Mouse (Mus musculus): ENCODE results near the gene 4921517D22Rik. TPM values are rescaled to one million over a fixed set of nuclear protein-coding genes. Genes with fewer than 3 reads are reported as not detected.

4921517D22Rik gene
- polyA plus RNA-seq, 1 experiment from 2014 or later = not detected

GRCm38 (mm10) chr13:59654465-59654864, 39.4 kb downstream of the 4921517D22Rik start:
- no peaks in the 10 kb centered on the region for H3K27me3 ChIP-seq (ENCODE audit: insufficient read depth, poor library complexity, severe bottlenecking)
- peak overlapping the region; percentile 59 for H3K27ac ChIP-seq
- H3K4me3 ChIP-seq = no peak overlapping the region
- DNase-seq (ENCODE audit: low spot score) = no peak
- H3K4me1 ChIP-seq (replicated peaks) = peaks cover 81% of the 10 kb centered on the region
- peaks cover 89% of the 10 kb centered on the region for H3K36me3 ChIP-seq
- peaks cover 13% of the 10 kb centered on the region for H3K9me3 ChIP-seq
- 96% methylated on average over 5 of the region's 5 CpGs for WGBS

DNA sequence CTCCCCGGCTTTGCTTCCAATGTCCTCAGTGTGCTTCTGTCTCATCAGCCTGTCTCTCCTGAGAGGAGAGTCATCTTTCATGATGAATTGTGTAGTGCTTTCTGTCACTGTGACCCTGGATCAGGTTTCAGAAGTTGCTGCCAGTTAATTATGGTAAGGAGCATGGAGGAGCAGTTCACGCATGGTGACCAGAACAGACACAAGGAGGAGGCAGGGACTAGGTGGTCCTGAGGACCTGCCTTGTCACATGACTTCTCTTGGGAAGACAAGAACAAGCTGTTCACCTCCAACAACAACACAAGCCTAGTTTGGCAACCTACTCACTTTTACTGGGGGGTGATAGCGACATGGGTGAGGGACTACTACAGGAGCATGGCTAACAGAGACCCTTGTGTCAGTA, 40.8 kb downstream of the 4921517D22Rik start:
- no peak overlapping the region for H3K4me3 ChIP-seq
- H3K9me3 ChIP-seq = peaks cover 3% of the 10 kb centered on the region
- 64% methylated on average over 3 of the region's 3 CpGs for WGBS
- DNase-seq (ENCODE audit: low spot score) = no peak
- H3K27ac ChIP-seq = peak overlapping the region; percentile 59
- H3K27me3 ChIP-seq (ENCODE audit: insufficient read depth, poor library complexity, severe bottlenecking) = no peaks in the 10 kb centered on the region
- peaks cover 89% of the 10 kb centered on the region for H3K36me3 ChIP-seq
- H3K4me1 ChIP-seq (replicated peaks) = peaks cover 71% of the 10 kb centered on the region

GRCm38 (mm10) chr13:59652651-59653050, 41.3 kb downstream of the 4921517D22Rik start:
- no peak overlapping the region for H3K4me3 ChIP-seq
- DNase-seq (ENCODE audit: low spot score) = peak; percentile 38
- peaks cover 66% of the 10 kb centered on the region for H3K4me1 ChIP-seq (replicated peaks)
- peaks cover 89% of the 10 kb centered on the region for H3K36me3 ChIP-seq
- H3K9me3 ChIP-seq = no peaks in the 10 kb centered on the region
- WGBS = 48% methylated on average over 5 of the region's 5 CpGs
- peak overlapping the region; percentile 59 for H3K27ac ChIP-seq
- no peaks in the 10 kb centered on the region for H3K27me3 ChIP-seq (ENCODE audit: insufficient read depth, poor library complexity, severe bottlenecking)

DNA sequence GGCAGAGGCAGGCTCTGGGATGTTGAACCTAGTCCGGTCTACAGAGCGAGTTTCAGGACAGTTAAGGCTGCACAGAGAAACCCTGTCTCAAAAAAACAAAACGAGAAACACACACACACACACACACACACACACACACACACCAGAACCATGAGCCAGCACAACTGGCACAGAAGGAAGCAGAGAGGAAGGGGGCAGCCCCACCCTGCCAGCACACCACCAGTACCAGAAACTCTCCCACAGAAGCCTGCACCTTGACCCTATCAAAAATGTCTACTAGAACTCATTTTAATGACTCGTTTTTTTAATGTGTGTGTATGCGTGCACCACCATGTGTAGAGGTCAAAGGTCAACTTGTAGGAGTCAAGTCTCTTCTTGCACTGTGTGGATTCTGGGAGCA, 44.1 kb downstream of the 4921517D22Rik start:
- Histone ChIP-seq H3K27ac (no peak overlapping the region), H3K9me3 (no peaks in the 10 kb centered on the region), H3K4me3 (no peak overlapping the region), H3K36me3 (peaks cover 97% of the 10 kb centered on the region), H3K27me3 (ENCODE audit: insufficient read depth, poor library complexity, severe bottlenecking) (no peaks in the 10 kb centered on the region), H3K4me1 (replicated peaks) (peaks cover 50% of the 10 kb centered on the region)
- no peak for DNase-seq (ENCODE audit: low spot score)
- 83% methylated on average over 5 of the region's 5 CpGs for WGBS

GRCm38 (mm10) chr13:59648598-59648997, 45.3 kb downstream of the 4921517D22Rik start:
- Histone ChIP-seq H3K27me3 (ENCODE audit: insufficient read depth, poor library complexity, severe bottlenecking) (no peaks in the 10 kb centered on the region), H3K4me3 (no peak overlapping the region), H3K36me3 (peaks cover 97% of the 10 kb centered on the region), H3K4me1 (replicated peaks) (peaks cover 39% of the 10 kb centered on the region), H3K27ac (no peak overlapping the region), H3K9me3 (no peaks in the 10 kb centered on the region)
- DNase-seq (ENCODE audit: low spot score) = no peak
- 87% methylated on average over 6 of the region's 6 CpGs for WGBS

DNA sequence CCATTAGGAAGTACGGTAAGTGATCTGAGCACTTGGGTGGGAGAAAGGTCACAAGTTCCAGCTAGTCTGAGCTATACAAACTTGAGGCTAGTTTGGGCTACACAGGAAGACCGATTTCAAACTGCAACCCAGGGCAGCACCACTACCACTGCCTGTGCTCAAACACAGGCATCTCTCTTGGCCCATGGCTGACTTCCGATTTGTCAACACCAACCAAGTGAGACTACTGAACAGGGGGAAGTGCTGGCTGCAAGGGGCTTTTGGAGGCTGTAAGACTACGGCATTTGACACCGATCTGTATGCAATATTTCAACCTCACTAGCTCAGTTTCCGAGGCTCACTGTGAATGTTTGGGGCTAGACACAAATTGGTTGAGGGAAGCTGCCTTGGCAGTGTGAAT, 46.4 kb downstream of the 4921517D22Rik start:
- WGBS = 84% methylated on average over 6 of the region's 6 CpGs

GRCm38 (mm10) chr13:59646674-59647244, 47.1 kb downstream of the 4921517D22Rik start:
- DNase-seq (ENCODE audit: low spot score) = peak; percentile 33
- peaks cover 22% of the 10 kb centered on the region for H3K4me1 ChIP-seq (replicated peaks)
- 52% methylated on average over 11 of the region's 11 CpGs for WGBS
- peak overlapping the region; percentile 59; the same call in 1 of the 2 replicates for H3K27ac ChIP-seq
- no peak overlapping the region for H3K4me3 ChIP-seq
- no peaks in the 10 kb centered on the region for H3K9me3 ChIP-seq
- H3K36me3 ChIP-seq = peaks cover 97% of the 10 kb centered on the region
- H3K27me3 ChIP-seq (ENCODE audit: insufficient read depth, poor library complexity, severe bottlenecking) = no peaks in the 10 kb centered on the region

More for the DNA sequence above, 46.4 kb downstream of the 4921517D22Rik start:
- peaks cover 27% of the 10 kb centered on the region for H3K4me1 ChIP-seq (replicated peaks)
- no peaks in the 10 kb centered on the region for H3K27me3 ChIP-seq (ENCODE audit: insufficient read depth, poor library complexity, severe bottlenecking)
- no peak overlapping the region for H3K4me3 ChIP-seq
- no peak overlapping the region for H3K27ac ChIP-seq
- no peak for DNase-seq (ENCODE audit: low spot score)
- H3K9me3 ChIP-seq = no peaks in the 10 kb centered on the region
- peaks cover 97% of the 10 kb centered on the region for H3K36me3 ChIP-seq

DNA sequence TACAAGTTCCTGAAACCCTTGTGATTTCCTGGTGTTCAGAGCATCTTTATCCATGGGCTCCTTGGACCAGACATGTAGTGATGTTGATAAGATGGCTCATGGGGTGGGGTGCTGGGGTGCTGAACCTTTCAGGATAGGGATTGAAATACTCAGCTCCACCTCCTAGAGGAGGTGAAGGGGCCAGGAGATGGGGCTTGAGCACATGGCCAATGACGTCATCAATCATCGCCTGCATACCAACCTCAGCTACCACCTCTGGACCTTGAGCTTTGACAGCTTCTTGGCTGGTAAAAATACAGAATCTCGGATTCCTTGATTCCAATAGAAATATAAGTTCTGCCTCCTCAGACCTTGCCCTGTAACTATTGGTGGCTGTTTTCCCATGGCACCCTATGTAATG, 48.4 kb downstream of the 4921517D22Rik start:
- 92% methylated on average over 3 of the region's 3 CpGs for WGBS
- no peaks in the 10 kb centered on the region for H3K27me3 ChIP-seq (ENCODE audit: insufficient read depth, poor library complexity, severe bottlenecking)
- DNase-seq (ENCODE audit: low spot score) = no peak
- H3K9me3 ChIP-seq = no peaks in the 10 kb centered on the region
- H3K4me1 ChIP-seq (replicated peaks) = peaks cover 13% of the 10 kb centered on the region
- H3K27ac ChIP-seq = no peak overlapping the region
- H3K4me3 ChIP-seq = no peak overlapping the region
- H3K36me3 ChIP-seq = peaks cover 99% of the 10 kb centered on the region

DNA sequence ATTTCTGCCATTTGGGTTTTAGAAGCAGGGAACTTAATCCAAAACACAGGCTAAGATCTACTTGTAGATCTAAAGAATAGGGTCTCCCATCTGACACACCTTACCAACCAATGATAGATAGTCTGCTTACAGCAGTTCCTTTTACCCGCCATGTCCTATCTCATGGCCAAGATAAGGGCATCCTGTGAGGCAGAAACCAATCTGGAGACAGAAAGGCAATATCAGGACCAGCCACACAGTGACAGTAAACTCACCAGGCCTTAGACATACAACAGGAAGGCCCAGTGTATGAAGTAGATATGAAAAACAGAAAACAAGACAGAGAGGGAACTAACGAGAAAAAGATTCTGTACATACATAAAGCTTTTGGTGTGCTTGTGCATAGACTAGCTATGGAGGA, 51.1 kb downstream of the 4921517D22Rik start:
- peaks cover 13% of the 10 kb centered on the region for H3K4me1 ChIP-seq (replicated peaks)
- no peak for DNase-seq (ENCODE audit: low spot score)
- H3K9me3 ChIP-seq = no peaks in the 10 kb centered on the region
- peaks cover 99% of the 10 kb centered on the region for H3K36me3 ChIP-seq
- WGBS = 91% methylated on average over 2 of the region's 2 CpGs
- no peak overlapping the region for H3K27ac ChIP-seq
- no peak overlapping the region for H3K4me3 ChIP-seq
- no peaks in the 10 kb centered on the region for H3K27me3 ChIP-seq (ENCODE audit: insufficient read depth, poor library complexity, severe bottlenecking)

DNA sequence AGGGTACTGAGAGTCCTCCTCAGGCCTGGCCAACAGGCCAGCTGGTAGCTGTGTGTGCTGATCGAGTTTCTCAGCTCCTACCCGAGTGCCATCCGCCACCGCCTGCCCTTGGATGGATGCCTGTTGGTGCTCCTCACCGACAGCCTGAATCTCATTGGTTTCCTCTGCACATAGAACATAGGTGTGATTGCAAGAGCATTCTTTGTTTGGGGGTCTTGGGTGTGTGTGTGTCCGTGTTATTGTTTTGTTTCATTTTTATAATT, 53.8 kb downstream of the 4921517D22Rik start:
- WGBS = 92% methylated on average over 6 of the region's 6 CpGs
- no peaks in the 10 kb centered on the region for H3K4me1 ChIP-seq (replicated peaks)
- peaks cover 99% of the 10 kb centered on the region for H3K36me3 ChIP-seq
- no peak overlapping the region for H3K27ac ChIP-seq
- H3K9me3 ChIP-seq = no peaks in the 10 kb centered on the region
- no peaks in the 10 kb centered on the region for H3K27me3 ChIP-seq (ENCODE audit: insufficient read depth, poor library complexity, severe bottlenecking)
- no peak for DNase-seq (ENCODE audit: low spot score)
- H3K4me3 ChIP-seq = no peak overlapping the region

GRCm38 (mm10) chr13:59639368-59640177, 54.3 kb downstream of the 4921517D22Rik start:
- Histone ChIP-seq H3K27me3 (ENCODE audit: insufficient read depth, poor library complexity, severe bottlenecking) (no peaks in the 10 kb centered on the region), H3K27ac (no peak overlapping the region), H3K36me3 (peaks cover 99% of the 10 kb centered on the region), H3K9me3 (no peaks in the 10 kb centered on the region), H3K4me1 (replicated peaks) (no peaks in the 10 kb centered on the region), H3K4me3 (no peak overlapping the region)
- no peak for DNase-seq (ENCODE audit: low spot score)
- 90% methylated on average over 16 of the region's 16 CpGs for WGBS

- no peak for DNase-seq (ENCODE audit: low spot score)
- peaks cover 99% of the 10 kb centered on the region for H3K36me3 ChIP-seq
- 92% methylated on average over 7 of the region's 7 CpGs for WGBS
These were observed 56.1 kb downstream of the 4921517D22Rik start for GRCm38 (mm10) chr13:59637800-59638199.

More at GRCm38 (mm10) chr13:59637800-59638199, 56.1 kb downstream of the 4921517D22Rik start:
- Histone ChIP-seq H3K4me3 (no peak overlapping the region), H3K27me3 (ENCODE audit: insufficient read depth, poor library complexity, severe bottlenecking) (no peaks in the 10 kb centered on the region), H3K27ac (no peak overlapping the region), H3K9me3 (no peaks in the 10 kb centered on the region), H3K4me1 (replicated peaks) (no peaks in the 10 kb centered on the region)
